Mouse (Mus musculus) thymus, postnatal 0 days (tissue): ENCODE data around the gene Fam76a. TPM values are rescaled to one million over a fixed set of nuclear protein-coding genes. Genes with fewer than 3 reads are reported as not detected.
"Not testable (repeated sequence)": the region's sequence is repeated elsewhere in the genome, so short reads cannot be mapped to it uniquely, and the experiment has no call there.

Source experiments
- DNase-seq: peaks from one replicate; pipeline ENCODE4 v3.0.0-alpha.2; 2015; ENCODE audit warnings: low spot score
- polyA plus RNA-seq: library from polyadenylated mRNA; unstranded; fragments of >200 nt; fragmentation: Nextera tagmentation; extraction: Ambion mirVana; gene quantifications from 2 replicates; pipeline ENCODE4 v1.2.1, GENCODE M21; 2015

Gene Fam76a
- polyA plus RNA-seq, 1 experiment from 2014 or later: 52.4 TPM

DNA sequence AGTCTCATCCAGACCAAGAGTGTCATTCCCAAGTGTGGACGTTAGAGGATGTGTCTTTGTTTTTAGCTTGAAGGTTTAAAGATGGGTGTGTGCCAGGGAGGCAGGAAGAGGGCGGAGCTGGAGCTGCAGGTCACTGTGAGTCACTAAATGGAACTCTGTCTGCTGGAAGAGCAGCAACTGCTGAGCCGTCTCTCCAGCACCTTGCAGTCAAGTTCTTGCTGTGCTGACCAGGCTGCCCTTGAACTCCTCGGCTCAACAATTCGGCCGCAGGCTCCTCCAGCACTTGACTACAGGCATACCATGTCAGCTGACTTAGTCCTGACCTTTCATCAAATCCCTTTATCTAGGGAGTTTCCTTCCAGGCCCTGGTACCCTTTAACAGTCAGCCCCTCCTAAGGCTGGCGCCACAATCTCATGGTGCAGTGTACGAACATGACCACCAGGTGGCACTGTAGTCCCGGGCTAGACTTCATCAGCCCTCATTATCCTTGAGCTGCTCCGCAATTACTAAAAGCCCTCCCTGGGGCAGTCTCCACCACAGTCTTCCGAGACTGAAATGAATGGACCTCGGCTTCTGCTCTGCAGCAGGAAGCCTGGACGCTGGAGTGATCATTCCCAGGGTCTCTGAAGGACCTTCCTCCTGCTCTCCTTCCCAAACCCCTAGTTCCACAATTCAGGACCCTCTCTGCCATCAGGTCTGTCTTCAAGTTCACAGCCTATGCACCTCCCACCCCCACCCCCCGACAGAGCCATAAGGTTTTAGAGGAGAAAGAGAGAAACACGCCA, 23.1 kb upstream of the Fam76a start:
- peak; percentile 92 for DNase-seq

GRCm38 (mm10) chr4:132944776-132945175, 22.4 kb upstream of the Fam76a start:
- DNase-seq: peak; percentile 18

DNA sequence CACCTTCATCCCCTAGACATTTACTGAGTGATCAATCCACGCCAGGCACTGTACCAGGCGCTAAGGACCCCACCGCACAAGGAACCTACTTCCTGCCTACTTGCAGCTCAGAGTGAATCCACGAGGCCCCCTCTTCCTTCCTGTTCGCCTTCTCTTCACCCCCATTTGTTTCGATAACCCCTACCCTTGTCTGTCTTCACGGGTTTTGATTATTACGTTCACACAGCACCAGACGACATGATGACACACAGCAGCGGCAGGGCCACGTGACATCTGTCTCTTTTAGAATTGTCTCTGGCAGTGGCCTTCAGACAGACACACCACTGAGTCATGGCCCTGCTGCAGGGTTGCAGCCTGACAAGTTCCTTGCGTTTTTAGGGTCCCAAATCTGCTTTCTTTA, 21.7 kb upstream of the Fam76a start:
- DNase-seq: peak; percentile 68

- no peak for DNase-seq
Observed at GRCm38 (mm10) chr4:132943088-132943487, 20.7 kb upstream of the Fam76a start.

- DNase-seq: no peak
Observed at GRCm38 (mm10) chr4:132941012-132941729, 18.8 kb upstream of the Fam76a start.

DNA sequence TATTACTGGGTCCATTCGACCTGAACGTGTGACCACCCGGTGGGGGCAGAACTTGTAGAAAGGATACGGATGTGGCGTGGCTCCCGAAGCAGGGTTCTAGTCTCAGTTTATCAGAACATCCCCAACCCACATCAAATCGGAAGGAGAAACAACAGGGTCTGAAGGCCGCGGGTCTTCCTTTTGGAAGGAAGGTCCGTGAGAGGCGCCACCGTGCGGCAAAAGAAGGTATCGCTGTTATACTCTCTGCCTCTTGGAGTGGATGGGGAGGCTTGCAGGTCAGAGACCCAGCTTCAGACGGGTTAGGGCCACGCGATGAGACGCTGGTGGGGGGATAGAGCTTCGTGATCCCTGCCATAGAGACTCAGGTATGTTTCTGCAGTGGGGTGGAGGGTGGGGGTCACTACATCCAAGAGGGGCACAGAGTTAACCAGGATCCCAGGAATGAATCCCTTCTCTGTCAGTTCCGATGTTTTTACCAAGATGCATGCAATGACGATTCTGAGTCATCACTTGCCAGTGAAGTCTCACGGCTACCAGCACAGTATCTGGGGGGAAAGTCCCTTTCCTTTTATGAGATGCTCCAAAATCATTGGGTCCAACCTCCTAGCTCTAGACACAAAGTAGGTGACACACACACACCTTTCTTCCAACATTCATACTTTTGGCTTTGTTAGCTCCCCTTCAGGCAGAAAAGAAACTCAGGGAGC, 17.2 kb upstream of the Fam76a start:
- DNase-seq: peak; percentile 77

DNA sequence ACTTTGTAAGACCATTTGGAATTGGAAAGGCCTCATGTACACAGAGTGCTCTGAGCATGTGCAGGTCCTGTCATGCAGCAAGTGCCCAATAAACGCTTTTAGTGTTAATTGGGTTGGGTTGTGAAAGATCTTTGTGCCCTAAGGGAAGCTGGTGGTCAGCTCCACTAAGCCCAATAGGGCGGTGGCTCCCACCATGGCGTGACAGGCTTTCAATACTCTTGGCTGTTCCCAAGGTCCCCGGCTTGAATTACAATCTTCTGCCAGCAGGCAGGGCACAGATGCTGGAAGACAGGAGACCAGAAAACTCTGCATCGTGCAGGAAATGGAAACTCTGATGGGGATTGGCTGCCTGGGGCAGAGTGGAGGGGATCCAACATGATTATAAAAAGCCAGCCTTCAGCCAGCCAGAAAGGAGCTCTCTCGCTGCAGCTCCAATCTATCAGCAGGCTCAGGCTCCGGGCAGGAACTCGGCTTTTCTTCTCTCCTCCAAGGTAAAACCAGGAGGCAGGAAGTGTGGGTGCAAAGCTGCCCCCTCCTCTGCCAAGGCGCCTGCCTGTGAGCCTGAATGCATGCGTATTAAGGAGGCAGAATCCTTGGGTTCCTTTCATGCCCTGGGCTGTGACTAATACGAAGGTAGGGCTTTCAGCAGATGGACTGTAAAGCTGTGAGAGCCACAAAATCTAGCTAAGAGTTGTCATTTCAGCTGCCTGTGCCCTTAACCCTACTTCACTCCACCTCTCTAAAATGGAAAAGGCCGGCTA, 16.0 kb upstream of the Fam76a start:
- no peak for DNase-seq

- DNase-seq: no peak
Observed at GRCm38 (mm10) chr4:132934639-132935038, 12.3 kb upstream of the Fam76a start.

DNA sequence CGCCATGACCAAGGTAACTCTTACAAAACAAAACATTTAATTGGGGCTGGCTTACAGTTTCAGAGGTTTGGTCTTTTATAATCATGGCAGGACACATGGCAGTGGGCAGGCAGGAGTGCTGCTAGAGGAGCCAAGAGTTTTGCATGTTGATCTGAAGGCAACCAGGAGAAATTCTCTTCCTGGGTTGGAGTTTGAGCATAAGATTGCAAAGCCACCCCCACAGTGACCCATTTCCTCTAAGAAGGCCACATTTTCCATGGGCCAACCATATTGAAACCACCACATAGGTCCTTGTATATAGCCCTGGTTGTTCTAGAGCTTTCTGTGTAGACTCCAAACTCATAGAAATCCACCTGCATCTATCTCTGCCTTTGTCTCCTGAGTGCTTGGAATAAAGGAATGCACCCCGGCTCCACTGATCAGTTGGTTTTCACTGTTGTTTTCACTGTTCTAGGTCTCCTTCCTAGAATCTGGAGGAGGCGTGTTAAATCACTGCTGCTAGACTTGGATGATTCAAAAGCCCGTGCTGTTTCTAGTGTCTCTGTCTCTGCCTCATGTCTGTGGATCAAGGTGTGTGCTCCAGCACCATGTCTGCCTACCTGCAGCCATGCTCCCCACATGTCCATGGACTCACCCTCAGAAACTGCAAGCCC, 10.5 kb upstream of the Fam76a start:
- DNase-seq: no peak

DNA sequence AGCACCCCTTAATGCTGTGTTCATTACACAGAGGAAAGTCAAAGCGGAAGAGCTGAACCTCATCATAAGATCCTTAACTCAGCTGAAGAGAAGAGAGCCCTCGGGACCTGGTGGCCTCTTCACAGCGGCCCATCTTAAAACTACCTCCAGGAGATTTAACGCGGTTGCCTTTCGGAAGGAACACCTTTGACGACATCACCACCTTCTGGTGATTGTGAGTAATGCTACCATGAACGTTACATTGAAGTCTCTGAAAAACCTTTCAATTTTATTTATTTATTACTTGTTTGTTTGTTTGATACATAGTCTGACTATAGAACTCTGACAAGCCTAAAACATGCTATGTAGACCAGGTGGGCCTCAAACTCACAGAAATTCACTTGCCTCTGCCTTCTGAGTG, 8.4 kb upstream of the Fam76a start:
- peak; percentile 75 for DNase-seq

- DNase-seq: peak; percentile 53
Observed at GRCm38 (mm10) chr4:132926520-132926919, 4.2 kb upstream of the Fam76a start.

GRCm38 (mm10) chr4:132922061-132922530, 262 bp downstream of the Fam76a start:
- no peak for DNase-seq

DNA sequence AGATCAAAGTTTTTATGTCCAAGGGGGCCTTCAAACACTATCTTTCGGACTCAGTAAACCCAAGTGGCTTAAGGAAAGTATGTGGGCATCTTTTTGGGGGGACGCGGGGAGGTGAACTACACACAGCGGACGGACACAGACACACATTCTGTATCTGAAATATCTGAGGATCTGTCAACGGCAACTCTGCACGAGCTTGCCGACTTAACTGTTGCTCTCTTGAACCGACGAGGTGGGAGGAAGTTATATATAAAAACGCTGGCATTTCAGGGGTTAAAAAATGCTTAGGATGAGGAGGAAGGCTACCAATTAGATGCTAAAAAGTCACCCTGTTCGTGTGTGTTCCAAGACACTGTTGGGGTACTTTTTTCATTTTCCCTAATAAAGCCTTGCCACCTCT, 870 bp downstream of the Fam76a start:
- DNase-seq: no peak

DNA sequence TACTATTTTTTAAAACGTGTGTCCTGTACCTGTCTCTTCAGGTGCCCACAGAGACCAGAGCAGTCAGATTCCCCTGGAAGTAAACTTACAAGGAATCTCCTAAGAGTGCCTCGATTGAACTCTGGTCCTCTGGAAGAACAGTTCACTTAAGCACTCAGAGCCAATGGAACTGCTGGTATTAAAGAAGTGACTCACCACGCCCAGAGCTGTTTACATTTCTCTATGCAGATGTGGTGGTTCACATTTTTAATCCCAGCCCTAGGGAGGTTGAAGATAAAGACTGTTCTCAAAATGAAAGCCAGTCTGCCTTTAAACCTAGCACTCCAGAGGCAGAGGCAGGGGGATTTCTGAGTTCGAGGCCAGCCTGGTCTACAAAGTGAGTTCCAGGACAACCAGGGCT, 2.2 kb downstream of the Fam76a start:
- no peak for DNase-seq

GRCm38 (mm10) chr4:132918493-132918892, 3.9 kb downstream of the Fam76a start:
- not testable (repeated sequence) for DNase-seq

DNA sequence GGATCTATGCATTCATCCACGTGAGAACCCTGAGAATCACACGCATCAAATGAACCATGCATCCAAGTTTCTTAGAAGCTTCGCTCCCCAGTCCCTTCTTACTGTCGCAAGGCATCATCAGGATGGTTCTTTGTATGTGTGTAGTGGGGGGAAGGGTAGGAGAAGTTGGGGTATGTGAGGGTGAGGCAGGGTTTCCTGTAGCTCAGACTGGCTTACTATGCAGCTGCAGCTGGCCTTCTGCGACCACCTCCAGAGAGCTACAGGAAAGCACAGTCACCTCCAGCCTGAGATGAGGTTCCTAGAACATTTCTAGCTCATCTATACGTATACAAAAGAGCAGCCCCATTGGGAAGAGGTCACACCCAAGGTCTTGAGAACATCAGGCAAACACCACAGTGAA, 10.2 kb downstream of the Fam76a start:
- peak; percentile 73 for DNase-seq

DNA sequence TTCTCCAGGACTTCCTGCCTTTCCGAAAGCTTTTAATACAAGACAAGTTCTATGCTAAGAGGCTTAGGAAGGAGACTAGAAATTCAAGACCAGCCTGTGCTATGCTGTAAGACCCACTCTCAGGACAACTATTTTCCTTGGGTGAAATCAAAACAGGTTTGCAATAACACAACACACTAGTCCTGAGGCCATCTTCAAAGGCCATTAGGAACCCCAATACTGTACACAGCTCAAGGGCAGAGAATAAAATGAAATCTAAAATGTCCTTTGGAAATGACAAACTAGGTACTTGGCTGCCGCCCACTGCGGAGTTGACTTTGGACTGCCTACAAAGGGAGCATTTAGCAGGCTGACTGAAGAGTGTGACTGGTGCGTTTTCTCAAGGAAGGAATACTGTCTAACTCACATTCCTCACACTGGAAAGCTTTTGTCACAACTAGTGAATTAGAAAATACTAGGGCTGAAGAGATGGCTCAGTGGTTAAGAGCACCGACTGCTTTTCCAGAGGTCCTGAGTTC, 16.5 kb downstream of the Fam76a start:
- DNase-seq: no peak

DNA sequence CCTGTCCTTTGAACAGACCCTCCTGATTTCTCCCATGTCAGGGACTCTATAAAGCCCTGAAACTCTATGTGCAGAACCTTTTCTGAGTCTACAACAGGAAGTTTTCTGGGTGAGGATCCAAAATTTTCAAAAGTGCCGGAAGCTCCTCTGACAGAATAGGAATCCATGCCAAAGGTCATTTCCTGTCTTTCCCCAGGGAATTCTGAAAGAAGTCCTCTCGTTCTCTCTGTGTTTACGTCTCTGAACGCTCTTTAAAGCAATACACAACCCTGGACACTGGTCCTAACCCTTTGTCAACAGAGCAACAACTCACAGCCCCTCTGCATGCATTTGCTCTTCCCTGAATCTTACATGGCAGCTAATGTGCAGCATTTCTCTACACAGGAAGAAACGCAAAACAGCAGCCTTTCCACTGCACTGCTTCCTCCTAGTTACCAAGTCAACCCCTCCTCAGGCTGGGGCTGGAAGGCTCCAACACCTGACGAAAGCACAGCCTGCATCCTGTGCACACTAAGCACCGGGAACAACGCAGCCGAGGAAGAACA, 17.5 kb downstream of the Fam76a start:
- no peak for DNase-seq

GRCm38 (mm10) chr4:132904071-132904470, 18.3 kb downstream of the Fam76a start:
- no peak for DNase-seq

GRCm38 (mm10) chr4:132898197-132898596, 24.2 kb downstream of the Fam76a start:
- no peak for DNase-seq
